Mouse (Mus musculus) bone marrow macrophage, adult 2 months (primary cell): ENCODE results near the gene Gm45623.

Source experiments
- CTCF ChIP-seq: IDR thresholded peaks from 2 replicates; pipeline ENCODE4 v1.5.1; 2012; ENCODE audit warnings: low read depth, mild to moderate bottlenecking, low read length, moderate library complexity
- POLR2A ChIP-seq: IDR thresholded peaks from 2 replicates; pipeline ENCODE4 v1.6.1; 2012; ENCODE audit warnings: mild to moderate bottlenecking, low read depth, low read length, borderline replicate concordance

GRCm38 (mm10) chr13:56710620-56711019 is 43.0 kb downstream of the Gm45623 start:
- no peak for TF ChIP-seq CTCF
- no peak for TF ChIP-seq POLR2A
